ENCODE assay signal across 20 mouse cellular contexts in genomic region chr2:126885871-126886270, GRCm38 (mm10).
"Had no signal": no experiment of that assay in that cellular context is flagged by ENCODE, and none has a peak within 500 bp of the region (broad histone marks: within the 10 kb centered on the region; RNA-seq: fewer than 3 reads in every experiment).

No protein-coding gene starts in this region.

- ATAC-seq: midbrain, embryonic 15.5 days had no signal

- H3K4me3 ChIP-seq: layer of hippocampus, adult 2 months; left cerebral cortex, adult 2 months; liver, embryonic 13.5 days; midbrain, embryonic 12.5 days; midbrain, embryonic 15.5 days; neural tube, embryonic 12.5 days; neural tube, embryonic 15.5 days had no signal

- H3K9me3 ChIP-seq: liver, embryonic 13.5 days; midbrain, embryonic 12.5 days; midbrain, embryonic 15.5 days; neural tube, embryonic 12.5 days; neural tube, embryonic 15.5 days had no signal

- H3K27me3 ChIP-seq: liver, embryonic 13.5 days; midbrain, embryonic 12.5 days; midbrain, embryonic 15.5 days; neural tube, embryonic 12.5 days; neural tube, embryonic 15.5 days had no signal

- H3K9ac ChIP-seq: liver, embryonic 13.5 days; midbrain, embryonic 12.5 days; midbrain, embryonic 15.5 days; neural tube, embryonic 12.5 days; neural tube, embryonic 15.5 days had no signal

- H3K36me3 ChIP-seq: liver, embryonic 13.5 days; midbrain, embryonic 12.5 days; midbrain, embryonic 15.5 days; neural tube, embryonic 12.5 days; neural tube, embryonic 15.5 days had no signal

- DNase-seq: kidney, postnatal 25 days; layer of hippocampus, postnatal 36 days; liver, embryonic 13.5 days; lung, adult 2 months; lung, postnatal 14 days; lung, postnatal 4 days; right cerebral cortex, adult 18-20 months; right cerebral cortex, postnatal 14 days; right cerebral cortex, postnatal 4 days; thymus, adult 2 months; thymus, postnatal 14 days; thymus, postnatal 4 days had no signal

- H3K27ac ChIP-seq: kidney, postnatal 0 days; layer of hippocampus, adult 2 months; left cerebral cortex, adult 2 months; liver, embryonic 13.5 days; midbrain, embryonic 12.5 days; midbrain, embryonic 15.5 days; neural tube, embryonic 12.5 days; neural tube, embryonic 15.5 days; stomach, postnatal 0 days had no signal

- H3K4me1 ChIP-seq: liver, embryonic 13.5 days; midbrain, embryonic 12.5 days; midbrain, embryonic 15.5 days; neural tube, embryonic 12.5 days; neural tube, embryonic 15.5 days had no signal

- H3K4me2 ChIP-seq: liver, embryonic 13.5 days; midbrain, embryonic 12.5 days; midbrain, embryonic 15.5 days; neural tube, embryonic 12.5 days; neural tube, embryonic 15.5 days had no signal
